Mouse (Mus musculus): ENCODE results near the gene Nptx1.

DNA sequence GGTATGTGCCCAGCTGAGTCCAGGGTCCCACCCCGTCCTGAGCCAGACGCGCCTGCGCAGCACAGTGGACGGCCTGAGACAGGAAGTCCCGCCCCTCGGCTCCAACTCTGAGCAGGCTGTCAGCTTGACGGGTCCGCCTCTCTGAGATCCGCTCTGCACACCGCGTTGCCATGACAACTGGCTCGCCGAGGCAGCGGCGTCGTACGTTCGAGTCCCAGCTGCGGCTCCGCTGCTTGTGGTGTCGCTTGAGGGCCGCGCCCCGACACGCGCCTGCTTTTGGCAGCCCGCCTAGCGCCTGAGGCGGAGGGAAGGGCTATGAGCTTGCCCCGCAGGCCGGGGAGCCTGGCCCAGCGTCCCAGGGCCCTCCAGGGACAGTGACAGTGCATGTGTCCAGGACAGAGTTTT, 23.0 kb downstream of the Nptx1 start:
- TF ChIP-seq POLR2A (IDR thresholded peaks at IDR 0.05; ENCODE audit: borderline replicate concordance, control insufficient read depth, low read depth, low read length) (no peak), CTCF (IDR thresholded peaks at IDR 0.05; ENCODE audit: control insufficient read depth, insufficient read depth, low read length) (no peak)
